Mouse (Mus musculus) intestine, postnatal 0 days (tissue): Measurements from ENCODE around the gene Ctsz. TPM values are rescaled to one million over a fixed set of nuclear protein-coding genes. Genes with fewer than 3 reads are reported as not detected.
A peak's percentile ranks its signal among the peaks of the same experiment; 100 is the strongest.

Source experiments
- ATAC-seq: fragments of 200-750 bp; cut with Nextera tagmentation; 2 replicates; pipeline ENCODE4 v1.8.0; 2017; ENCODE audit warnings: mild to moderate bottlenecking, moderate TSS enrichment, moderate library complexity
- H3K27ac ChIP-seq: fragments of 300-500 bp; sonication (generic); 2 replicates; pipeline ENCODE4 v1.5.1; 2014; ENCODE audit warnings: mild to moderate bottlenecking, low read depth, low read length, moderate library complexity
- H3K27me3 ChIP-seq: fragments of 300-500 bp; sonication (generic); replicated peaks from 2 replicates; pipeline ENCODE4 v1.6.1; 2014; ENCODE audit warnings: low read length, mixed read lengths; ENCODE audit not compliant: control insufficient read depth, insufficient read depth
- H3K36me3 ChIP-seq: fragments of 300-500 bp; sonication (generic); 2 replicates; pipeline ENCODE4 v1.6.1; 2014; ENCODE audit warnings: mild to moderate bottlenecking, moderate library complexity; ENCODE audit not compliant: control insufficient read depth, insufficient read depth
- H3K4me1 ChIP-seq: fragments of 300-500 bp; sonication (generic); replicated peaks from 2 replicates; pipeline ENCODE4 v1.6.1; 2014; ENCODE audit warnings: antibody characterized with exemption, low read length, mixed read lengths; ENCODE audit not compliant: control insufficient read depth, insufficient read depth
- H3K4me2 ChIP-seq: fragments of 300-500 bp; sonication (generic); replicated peaks from 2 replicates; pipeline ENCODE4 v1.6.1; 2014; ENCODE audit warnings: low read depth, mild to moderate bottlenecking, moderate library complexity
- H3K4me3 ChIP-seq: fragments of 300-500 bp; sonication (generic); 2 replicates; pipeline ENCODE4 v1.5.1; 2014; ENCODE audit warnings: low read depth, low read length
- H3K9ac ChIP-seq: fragments of 300-500 bp; sonication (generic); 2 replicates; pipeline ENCODE4 v1.6.1; 2014; ENCODE audit warnings: mild to moderate bottlenecking, low read depth, low read length
- H3K9me3 ChIP-seq: fragments of 300-500 bp; sonication (generic); 2 replicates; pipeline ENCODE4 v1.6.1; 2016; ENCODE audit warnings: mixed run types; ENCODE audit not compliant: control insufficient read depth
- CTCF ChIP-seq: sonication (generic); IDR thresholded peaks from 2 replicates; pipeline ENCODE4 v1.5.1; 2016; ENCODE audit warnings: low read depth, mild to moderate bottlenecking, control low read depth, antibody characterized with exemption, moderate library complexity
- WGBS: fragments of 180-500 bp; shearing (Covaris S2); extraction: QIAGEN DNeasy Blood & Tissue Kit; methylation state at CpG from one replicate; pipeline ENCODE4 v1.1.7; 2014; 5-methylcytosine and 5-hydroxymethylcytosine counted together
- polyA plus RNA-seq: library from polyadenylated mRNA; unstranded; fragments of >200 nt; fragmentation: Nextera tagmentation; extraction: Ambion mirVana; gene quantifications from 2 replicates; pipeline ENCODE4 v1.2.1, GENCODE M21; 2015

The Ctsz gene
- polyA plus RNA-seq, 1 experiment from 2014 or later, result 829 TPM

GRCm38 (mm10) chr2:174424301-174425085, 14.3 kb downstream of the Ctsz start:
- Histone ChIP-seq H3K9me3 (no peaks in the 10 kb centered on the region), H3K36me3 (peaks cover 97% of the 10 kb centered on the region), H3K4me3 (no peak overlapping the region), H3K27me3 (no peaks in the 10 kb centered on the region), H3K27ac (no peak overlapping the region), H3K9ac (no peak overlapping the region), H3K4me2 (no peak overlapping the region), H3K4me1 (no peaks in the 10 kb centered on the region)
- no peak for TF ChIP-seq CTCF
- WGBS, result 87% methylated on average over 11 of the region's 11 CpGs
- ATAC-seq, result no peak

DNA sequence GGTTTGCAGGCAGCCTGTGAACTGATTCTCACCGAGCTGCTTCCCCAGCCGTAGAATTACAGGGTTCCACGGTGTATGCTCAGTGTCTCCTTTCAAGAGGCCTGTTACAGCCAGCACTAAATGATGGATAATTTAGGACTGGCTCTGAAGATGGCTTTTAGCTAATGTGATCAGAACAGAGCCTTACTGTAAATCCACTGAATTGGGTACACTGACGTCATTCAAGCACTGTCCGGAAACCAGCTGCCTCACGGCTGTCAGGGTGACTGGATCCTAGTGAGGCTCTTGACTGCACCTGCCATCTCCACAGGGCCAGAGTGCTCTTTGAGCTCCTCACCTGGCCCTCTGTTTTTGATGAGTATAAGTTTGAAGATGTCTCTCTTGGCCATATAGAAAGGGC, 17.7 kb downstream of the Ctsz start:
- H3K4me2 ChIP-seq, result no peak overlapping the region
- 0 out of 2 replicates have a peak, but pooled peaks cover 4% of the 10 kb centered on the region for H3K4me1 ChIP-seq
- TF ChIP-seq CTCF, result no peak
- no peaks in the 10 kb centered on the region for H3K27me3 ChIP-seq
- no peak overlapping the region for H3K4me3 ChIP-seq
- no peak overlapping the region for H3K9ac ChIP-seq
- H3K36me3 ChIP-seq, result peaks cover 65% of the 10 kb centered on the region
- 86% methylated on average over 6 of the region's 6 CpGs for WGBS
- no peaks in the 10 kb centered on the region for H3K9me3 ChIP-seq
- H3K27ac ChIP-seq, result no peak overlapping the region
- no peak for ATAC-seq

DNA sequence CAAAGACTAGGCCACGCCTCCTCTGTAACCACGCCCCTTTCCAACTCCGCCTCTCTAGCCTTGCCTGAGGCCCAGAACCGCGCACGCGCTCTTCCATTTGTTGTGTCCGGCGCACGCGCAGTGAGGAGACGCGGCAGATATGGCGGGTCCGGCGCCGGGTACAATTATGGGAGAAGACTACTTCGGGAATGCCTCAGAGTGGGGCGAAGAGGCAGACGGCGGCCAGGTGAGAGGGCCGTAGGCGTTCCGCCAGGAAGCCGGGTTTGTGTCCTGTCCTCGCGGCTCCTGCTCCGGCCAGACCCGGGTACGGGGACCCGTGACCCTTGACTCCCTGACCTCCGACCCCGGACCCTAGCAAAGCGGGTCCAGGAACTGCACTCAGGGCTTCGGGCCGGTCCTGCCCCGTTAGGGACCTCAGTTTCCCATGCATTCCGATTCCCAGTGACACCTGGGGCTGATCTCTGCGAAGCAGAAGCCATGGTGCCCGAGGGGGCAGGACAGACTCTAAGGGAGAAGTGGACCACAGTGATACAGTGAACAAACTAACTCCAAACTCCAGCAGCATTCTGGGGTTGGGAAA, 23.0 kb downstream of the Ctsz start, which contains the start of gene Nelfcd:
Gene Nelfcd (plus strand): TSS at position 74 of the 580 bp plus-strand sequence.
- peak within 1 kb of the TSS; percentile 87 for H3K9ac ChIP-seq
- H3K4me3 ChIP-seq, result peak within 1 kb of the TSS; percentile 90
- TF ChIP-seq CTCF, result no peak
- peaks cover 14% of the 10 kb centered on the region for H3K36me3 ChIP-seq
- H3K27ac ChIP-seq, result peak within 1 kb of the TSS; percentile 46; the same call in 1 of the 2 replicates
- 0 out of 2 replicates have a peak, but pooled peaks cover 4% of the 10 kb centered on the region for H3K4me1 ChIP-seq
- H3K9me3 ChIP-seq, result no peaks in the 10 kb centered on the region
- H3K27me3 ChIP-seq, result no peaks in the 10 kb centered on the region
- WGBS, result under 1% methylated on average over 40 of the region's 40 CpGs
- H3K4me2 ChIP-seq, result peak within 1 kb of the TSS; percentile 97
- peak; percentile 97 for ATAC-seq

DNA sequence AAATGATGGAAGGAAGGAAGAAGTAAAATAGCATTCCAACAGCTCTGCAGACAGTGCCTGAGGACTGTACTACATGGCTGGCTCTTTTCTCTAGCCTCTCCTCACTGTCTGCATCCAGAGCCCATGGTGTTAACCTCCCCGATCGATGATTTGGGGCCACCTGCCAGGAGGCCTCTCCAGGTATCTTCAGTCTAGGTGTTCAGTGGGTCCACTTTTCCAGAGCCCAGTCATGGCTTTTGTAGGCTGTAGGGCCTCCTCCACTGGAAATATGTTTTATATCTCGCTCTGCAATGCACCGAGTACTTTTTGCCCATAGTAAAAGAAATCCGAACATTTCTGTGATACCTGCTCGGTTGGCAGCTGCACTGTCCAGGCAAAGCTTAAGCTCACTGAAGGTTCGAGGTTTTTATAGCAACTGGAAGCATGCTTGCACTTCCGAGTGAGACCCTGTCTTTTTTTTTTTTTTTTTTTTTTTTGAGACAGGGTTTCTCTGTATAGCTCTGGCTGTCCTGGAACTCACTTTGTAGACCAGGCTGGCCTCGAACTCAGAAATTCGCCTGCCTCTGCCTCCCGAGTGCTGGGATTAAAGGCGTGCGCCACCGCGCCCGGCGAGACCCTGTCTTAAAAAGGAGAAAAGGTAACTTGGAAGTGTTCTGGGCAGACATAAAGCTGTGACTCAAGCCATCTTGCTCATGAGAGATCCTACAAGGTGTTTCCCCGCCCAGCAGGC, 23.7 kb downstream of the Ctsz start:
- Histone ChIP-seq H3K9ac (no peak overlapping the region), H3K36me3 (peaks cover 9% of the 10 kb centered on the region), H3K27me3 (no peaks in the 10 kb centered on the region), H3K4me3 (peak overlapping the region; percentile 90), H3K27ac (no peak overlapping the region), H3K9me3 (no peaks in the 10 kb centered on the region), H3K4me1 (0 out of 2 replicates have a peak, but pooled peaks cover 4% of the 10 kb centered on the region), H3K4me2 (peak overlapping the region; percentile 97)
- ATAC-seq, result no peak
- 39% methylated on average over 18 of the region's 18 CpGs for WGBS
- no peak for TF ChIP-seq CTCF

DNA sequence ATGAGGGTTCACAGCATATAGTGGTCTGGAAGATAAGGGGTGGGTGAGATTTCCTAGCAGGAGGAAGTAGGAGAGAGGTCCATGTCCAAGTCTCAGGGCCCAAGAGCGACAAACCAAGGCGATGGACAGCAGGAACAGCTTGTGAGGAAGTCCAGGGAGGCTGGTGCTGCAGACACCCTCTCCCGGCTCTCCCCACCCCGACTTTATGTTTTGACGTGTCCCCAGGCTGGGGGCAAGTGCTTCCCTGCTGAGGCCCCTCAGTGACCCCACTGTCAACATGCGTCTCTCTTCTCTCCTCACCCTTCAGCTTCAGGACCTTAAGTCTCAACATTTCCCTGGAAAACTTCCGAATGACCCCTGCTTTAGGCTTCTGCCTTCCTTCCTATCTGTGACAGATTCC, 25.7 kb downstream of the Ctsz start:
- 66% methylated on average over 7 of the region's 7 CpGs for whole genome bisulfite sequencing
- ATAC-seq, result no peak

GRCm38 (mm10) chr2:174410222-174410621, 28.6 kb downstream of the Ctsz start:
- no peak overlapping the region for H3K4me2 ChIP-seq
- no peak overlapping the region for H3K4me3 ChIP-seq
- no peaks in the 10 kb centered on the region for H3K27me3 ChIP-seq
- no peak for TF ChIP-seq CTCF
- no peaks in the 10 kb centered on the region for H3K9me3 ChIP-seq
- no peaks in the 10 kb centered on the region for H3K4me1 ChIP-seq
- ATAC-seq, result 0 out of 2 replicates have a peak, but pooled peaks have one; percentile 33
- 39% methylated on average over 2 of the region's 2 CpGs for WGBS
- H3K36me3 ChIP-seq, result no peaks in the 10 kb centered on the region
- H3K9ac ChIP-seq, result no peak overlapping the region
- no peak overlapping the region for H3K27ac ChIP-seq

More for the DNA sequence above, 25.7 kb downstream of the Ctsz start:
- Histone ChIP-seq H3K4me3 (no peak overlapping the region), H3K9ac (no peak overlapping the region), H3K4me1 (0 out of 2 replicates have a peak, but pooled peaks cover 4% of the 10 kb centered on the region), H3K9me3 (no peaks in the 10 kb centered on the region), H3K4me2 (no peak overlapping the region), H3K27ac (no peak overlapping the region), H3K36me3 (no peaks in the 10 kb centered on the region), H3K27me3 (no peaks in the 10 kb centered on the region)
- TF ChIP-seq CTCF, result no peak
